Mouse (Mus musculus): ENCODE results near the gene Dhrs1. TPM values are rescaled to one million over a fixed set of nuclear protein-coding genes. Genes with fewer than 3 reads are reported as not detected.

Gene Dhrs1
- total RNA-seq (2021) = 81.5 and 93.6 TPM in 2 replicates
- long read RNA-seq, experiment 1, transcript Dhrs1-201 (9 exons, 1,477 nt) = major isoform, 56 of 58 reads
- long read RNA-seq, experiment 1, partial matches to known transcripts = 2 of 58 reads
- long read RNA-seq, experiment 1, other reads (novel, unspliced or antisense) = 0 of 58 reads
- long read RNA-seq, experiment 2, transcript Dhrs1-201 (9 exons, 1,477 nt) = major isoform, 52 of 61 reads
- long read RNA-seq, experiment 2, partial matches to known transcripts = 4 of 61 reads
- long read RNA-seq, experiment 2, other reads (novel, unspliced or antisense) = 4 of 61 reads

DNA sequence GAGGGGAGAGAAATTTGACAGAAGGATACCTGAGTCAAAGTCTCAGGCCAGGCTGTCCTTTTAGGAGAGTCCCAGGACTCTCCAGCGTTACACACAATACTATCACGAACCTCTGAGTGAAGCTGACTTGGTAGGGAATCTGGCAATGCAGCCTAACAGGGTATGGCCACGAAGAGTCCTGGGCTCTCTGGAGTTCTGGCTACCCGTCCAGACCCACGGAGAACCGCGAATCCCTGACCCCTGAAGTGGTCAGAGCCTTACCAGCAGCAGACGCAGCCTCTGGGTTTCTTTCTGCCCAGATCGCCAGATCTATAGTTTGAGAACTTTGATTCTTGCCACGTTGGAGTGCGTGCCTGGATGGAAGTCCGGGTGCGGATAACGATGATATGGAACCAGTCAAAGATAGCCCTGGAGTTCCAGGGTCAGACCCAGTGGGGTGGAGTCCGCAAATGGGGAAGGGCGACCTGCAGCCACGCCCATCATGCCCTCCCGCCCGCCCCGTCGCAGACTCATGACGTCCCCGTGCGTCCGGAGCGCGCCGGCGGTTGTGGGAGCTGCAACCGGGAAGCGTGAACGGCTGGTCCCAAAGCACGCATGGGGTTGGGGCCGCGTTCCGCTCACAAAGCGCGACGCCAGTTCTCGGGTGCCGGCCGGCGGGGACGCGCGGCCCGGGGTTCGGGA lies at the start of gene Dhrs1, which contains the start of gene Nop9:
Gene Dhrs1, minus strand, starts transcription at position 511 of the 681 bp plus-strand sequence.
Gene Nop9, plus strand, starts transcription at position 514 of the 681 bp plus-strand sequence.
- DNase-seq = peak; percentile 95

DNA sequence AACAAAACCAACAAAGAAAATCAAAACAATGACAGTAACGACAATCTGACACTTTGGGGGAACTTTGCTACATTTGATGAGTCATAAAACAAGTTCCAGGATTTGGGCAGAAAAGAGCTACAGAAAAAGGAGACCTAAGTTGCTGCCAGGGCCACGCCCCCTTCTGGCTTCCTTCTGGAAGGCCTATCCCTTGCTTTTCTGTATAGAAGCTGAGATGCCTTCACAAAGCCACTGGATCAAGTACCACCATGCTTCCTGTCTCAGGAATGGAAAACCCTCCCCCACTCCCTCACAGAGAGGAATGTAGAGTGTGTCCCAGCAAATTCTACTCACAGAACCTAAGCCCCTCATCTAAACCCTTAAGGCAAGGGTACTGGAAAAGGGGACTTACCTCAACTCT lies 48.5 kb upstream of the Dhrs1 start:
- no peak for DNase-seq

DNA sequence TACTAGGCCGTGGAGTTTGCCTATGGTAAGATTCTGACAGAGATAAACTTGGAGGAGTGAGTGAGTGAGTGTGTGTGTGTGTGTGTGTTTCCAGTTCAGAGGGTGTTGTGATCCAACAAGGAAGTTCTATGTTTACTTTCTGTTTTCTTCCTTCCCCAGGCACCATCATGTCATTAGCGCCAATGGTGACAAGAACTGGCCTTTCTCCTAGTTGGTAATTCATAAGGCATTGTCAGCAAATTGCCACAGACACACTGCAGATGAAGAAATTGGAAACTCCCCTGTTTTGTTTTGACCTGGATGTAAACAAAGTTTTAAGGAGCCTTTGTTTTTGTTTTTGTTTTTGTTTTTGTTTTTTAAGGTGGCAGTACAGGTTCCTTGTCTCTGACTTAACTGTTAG lies 48.0 kb upstream of the Dhrs1 start:
- DNase-seq = no peak

- peak; percentile 55 for DNase-seq
These were observed 43.0 kb upstream of the Dhrs1 start, which contains the start of gene Ripk3 for GRCm38 (mm10) chr14:55788256-55789050. Gene Ripk3, minus strand, starts transcription at chr14:55788865.

DNA sequence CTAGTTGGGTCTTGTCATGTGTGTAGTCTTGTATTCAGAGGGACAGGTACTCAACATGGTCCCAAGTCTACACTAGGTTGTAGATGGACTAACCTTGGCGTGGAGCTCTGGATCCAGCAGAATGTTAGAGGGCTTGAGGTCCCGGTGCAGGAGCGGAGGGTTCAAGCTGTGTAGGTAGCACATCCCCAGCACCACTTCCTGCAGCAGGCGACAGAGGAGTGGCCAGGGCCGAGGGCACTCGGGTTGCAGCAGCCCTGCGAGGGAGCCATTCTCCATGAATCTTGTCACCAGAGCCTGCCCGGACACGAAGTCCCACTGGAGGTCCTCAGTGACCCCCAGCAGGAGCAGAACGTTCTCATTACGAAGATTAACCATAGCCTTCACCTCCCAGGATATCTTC lies 42.2 kb upstream of the Dhrs1 start:
- DNase-seq = no peak

GRCm38 (mm10) chr14:55785195-55785594 lies 39.7 kb upstream of the Dhrs1 start:
- DNase-seq = no peak

- no peak for DNase-seq
These were observed 38.4 kb upstream of the Dhrs1 start, which contains the start of gene Adcy4 for GRCm38 (mm10) chr14:55783958-55784235. Gene Adcy4, minus strand, starts transcription at chr14:55784095.

GRCm38 (mm10) chr14:55783171-55783957 lies 37.9 kb upstream of the Dhrs1 start:
- DNase-seq = no peak

GRCm38 (mm10) chr14:55782361-55782960 lies 37.0 kb upstream of the Dhrs1 start:
- no peak for DNase-seq

DNA sequence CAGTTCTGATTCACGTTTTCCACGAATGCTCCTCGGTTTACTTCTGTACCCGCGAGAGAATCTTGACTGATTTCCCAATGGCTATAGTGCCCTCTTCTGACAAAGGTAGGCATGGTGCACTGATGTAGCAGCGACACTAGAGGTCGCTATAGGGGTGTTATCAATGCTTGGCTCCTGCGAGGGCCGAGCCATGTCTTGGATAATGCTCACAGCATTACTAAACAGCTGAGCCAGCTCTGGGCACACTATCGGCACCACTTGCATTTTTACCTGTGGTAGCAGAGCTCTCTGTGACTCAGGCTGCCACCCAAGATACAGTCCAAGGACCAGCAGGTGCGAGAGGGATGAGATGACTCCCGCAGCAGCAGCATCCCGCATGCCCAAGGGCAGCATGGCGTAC lies 35.8 kb upstream of the Dhrs1 start:
- DNase-seq = peak; percentile 82

GRCm38 (mm10) chr14:55780736-55781135 lies 35.2 kb upstream of the Dhrs1 start:
- peak; percentile 2 for DNase-seq

DNA sequence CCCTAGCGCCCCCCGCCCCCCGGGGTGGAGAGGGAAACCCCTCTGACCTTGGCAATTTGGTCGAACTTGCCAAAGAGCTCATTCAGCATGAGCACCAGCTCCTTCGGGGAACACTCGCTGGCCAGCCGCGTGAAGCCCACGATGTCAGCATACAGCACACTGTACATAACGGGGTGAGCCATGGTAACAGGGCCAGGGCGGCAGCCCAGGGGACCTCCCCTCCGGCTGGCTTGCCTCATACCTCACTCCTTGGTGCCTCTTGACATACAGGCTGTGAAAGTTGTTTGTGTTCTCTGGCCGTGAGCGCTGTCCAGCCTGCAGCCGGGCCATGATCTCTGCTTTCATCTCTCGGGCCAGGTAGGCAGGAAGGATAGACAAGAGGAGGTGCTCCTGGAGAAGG lies 34.2 kb upstream of the Dhrs1 start:
- DNase-seq = peak; percentile 7

DNA sequence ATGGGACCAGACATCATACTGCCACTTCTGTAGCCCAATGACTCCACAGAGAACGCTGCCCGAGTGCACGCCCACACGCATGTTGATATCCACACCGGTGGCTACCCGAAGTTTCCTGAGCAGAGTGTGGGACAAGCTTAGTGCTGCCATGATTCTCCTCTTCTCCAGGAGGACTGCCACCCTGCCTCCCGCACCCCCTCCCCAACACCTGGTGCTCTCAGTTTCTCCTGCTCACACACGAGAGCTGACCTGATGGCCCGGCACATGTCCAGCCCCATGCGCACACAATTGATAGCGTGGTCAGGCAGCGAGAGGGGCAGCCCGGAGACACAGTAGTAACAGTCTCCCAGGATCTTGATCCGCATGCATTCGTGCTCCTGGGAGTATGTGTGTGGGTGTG lies 33.2 kb upstream of the Dhrs1 start:
- no peak for DNase-seq

DNA sequence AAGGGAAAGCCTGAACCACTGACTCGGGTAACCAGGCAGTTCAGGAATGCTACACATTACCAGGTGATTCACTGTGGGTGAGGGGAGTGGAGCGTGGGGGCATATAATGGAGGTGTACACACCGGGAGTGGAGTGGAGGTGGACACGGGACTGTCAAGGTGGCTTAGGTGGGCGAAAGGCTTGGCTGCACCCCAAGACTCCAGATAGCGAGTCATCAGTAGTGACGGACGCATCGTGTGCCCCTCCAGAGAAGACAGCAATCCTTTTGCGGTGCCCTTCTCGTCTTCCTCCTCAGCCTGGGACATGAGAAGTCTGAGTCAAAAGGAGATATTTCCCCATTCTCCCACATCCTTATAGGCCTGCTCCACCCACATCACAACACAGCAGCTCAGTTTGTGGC lies 32.3 kb upstream of the Dhrs1 start:
- peak; percentile 2 for DNase-seq

- peak; percentile 2 for DNase-seq
These were observed 31.7 kb upstream of the Dhrs1 start for GRCm38 (mm10) chr14:55777176-55777575.

- no peak for DNase-seq
These were observed 31.2 kb upstream of the Dhrs1 start for GRCm38 (mm10) chr14:55776711-55777110.

GRCm38 (mm10) chr14:55769087-55769703 lies 23.7 kb upstream of the Dhrs1 start:
- DNase-seq = no peak

- DNase-seq = no peak
These were observed 23.1 kb upstream of the Dhrs1 start for GRCm38 (mm10) chr14:55768555-55768954.

GRCm38 (mm10) chr14:55767519-55768414 lies 22.3 kb upstream of the Dhrs1 start:
- peak; percentile 76 for DNase-seq

- DNase-seq = no peak
These were observed 20.2 kb upstream of the Dhrs1 start, which contains the start of gene Ltb4r1 for GRCm38 (mm10) chr14:55765696-55766095. Gene Ltb4r1, plus strand, starts transcription at chr14:55765962.
